Mouse (Mus musculus) stomach, postnatal 0 days (tissue): ENCODE data around the gene Ywhaq.

Experiments used
- CTCF ChIP-seq: IDR thresholded peaks from 2 replicates; pipeline ENCODE4 v1.5.1; 2016; ENCODE audit warnings: antibody characterized with exemption, low read depth, mild to moderate bottlenecking, moderate library complexity
- EP300 ChIP-seq: optimal IDR thresholded peaks from 2 replicates; pipeline ENCODE3; 2016; ENCODE audit warnings: antibody characterized with exemption

- TF ChIP-seq CTCF (no peak), EP300 (no peak)
These were observed 45.2 kb upstream of the Ywhaq start for GRCm38 (mm10) chr12:21462658-21463057.
